Mouse (Mus musculus) inflammation-experienced regulatory T-cells, adult 6 months (primary cell): ENCODE data around the gene Olfr905. TPM values are rescaled to one million over a fixed set of nuclear protein-coding genes. Genes with fewer than 3 reads are reported as not detected.

Experiments
- ATAC-seq: one replicate; pipeline ENCODE4 v1.8.0; 2017
- polyA plus RNA-seq, 3 experiments: library from polyadenylated mRNA; unstranded; fragments of 100-300 nt; shearing (Covaris generic); gene quantifications; one replicate each; pipeline ENCODE4 v1.2.1; 2017

The Olfr905 gene
- under 1 TPM in 1 of 3 experiments, not detected in 2; 0.09 TPM for polyA plus RNA-seq

GRCm38 (mm10) chr9:38470807-38471206, at the start of gene Olfr905:
TSS of gene Olfr905 (plus strand) at chr9:38471107.
- no peak for ATAC-seq

GRCm38 (mm10) chr9:38423801-38424200, 47.1 kb upstream of the Olfr905 start:
- ATAC-seq: no peak

GRCm38 (mm10) chr9:38427026-38427425, 43.9 kb upstream of the Olfr905 start:
- no peak for ATAC-seq

GRCm38 (mm10) chr9:38429155-38429554, 41.8 kb upstream of the Olfr905 start, which contains the start of gene Olfr901:
TSS of gene Olfr901 (plus strand) at chr9:38429455.
- no peak for ATAC-seq

GRCm38 (mm10) chr9:38447352-38447751, 23.6 kb upstream of the Olfr905 start, which contains the start of gene Olfr902:
TSS of gene Olfr902 (plus strand) at chr9:38447652.
- no peak for ATAC-seq

GRCm38 (mm10) chr9:38462844-38463243, 8.1 kb upstream of the Olfr905 start, which contains the start of gene Olfr904:
TSS of gene Olfr904 (plus strand) at chr9:38463144.
- no peak for ATAC-seq

- no peak for ATAC-seq
These were observed 15.9 kb downstream of the Olfr905 start, which contains the start of gene Olfr906 for GRCm38 (mm10) chr9:38486785-38487184. TSS of gene Olfr906 (plus strand) at chr9:38487085.

GRCm38 (mm10) chr9:38495501-38495900, 24.6 kb downstream of the Olfr905 start, which contains the start of gene Olfr907:
TSS of gene Olfr907 (plus strand) at chr9:38495801.
- ATAC-seq: no peak

- no peak for ATAC-seq
These were observed 41.4 kb downstream of the Olfr905 start for GRCm38 (mm10) chr9:38512353-38512752.

- no peak for ATAC-seq
These were observed 50.4 kb downstream of the Olfr905 start, which contains the start of gene Olfr911-ps1 for GRCm38 (mm10) chr9:38521280-38521679. TSS of gene Olfr911-ps1 (plus strand) at chr9:38521580.

Other genes starting within 250 kb of the Olfr905 start
- not detected for gene Olfr143, start 218.3 kb upstream of the Olfr905 start, polyA plus RNA-seq
- gene Olfr895, start 203.3 kb upstream of the Olfr905 start, polyA plus RNA-seq: not detected
- not detected for gene Olfr896-ps1, start 180.0 kb upstream of the Olfr905 start, polyA plus RNA-seq
- not detected for gene Olfr25, start 142.0 kb upstream of the Olfr905 start, polyA plus RNA-seq
- not detected for gene Olfr898, start 122.7 kb upstream of the Olfr905 start, polyA plus RNA-seq
- under 1 TPM in 1 of 3 experiments, not detected in 2; 0.08 TPM for gene Olfr250, start 104.2 kb upstream of the Olfr905 start, polyA plus RNA-seq
- gene Olfr251, start 94.0 kb upstream of the Olfr905 start, polyA plus RNA-seq: not detected
- gene Olfr147, start 69.4 kb upstream of the Olfr905 start, polyA plus RNA-seq: not detected
- gene Olfr901, start 41.7 kb upstream of the Olfr905 start, polyA plus RNA-seq: not detected
- gene Olfr902, start 23.5 kb upstream of the Olfr905 start, polyA plus RNA-seq: not detected
- not detected for gene Olfr904, start 8.0 kb upstream of the Olfr905 start, polyA plus RNA-seq
- not detected for gene Olfr906, start 16.0 kb downstream of the Olfr905 start, polyA plus RNA-seq
- not detected for gene Olfr907, start 24.7 kb downstream of the Olfr905 start, polyA plus RNA-seq
- under 1 TPM in 2 of 3 experiments, not detected in 1; 0.09 to 0.67 TPM for gene Olfr911-ps1, start 50.5 kb downstream of the Olfr905 start, polyA plus RNA-seq
- not detected for gene Olfr910, start 66.7 kb downstream of the Olfr905 start, polyA plus RNA-seq
- gene Olfr912, start 109.1 kb downstream of the Olfr905 start, polyA plus RNA-seq: under 1 TPM in 1 of 3 experiments, not detected in 2; 0.10 TPM
- gene Olfr913, start 121.7 kb downstream of the Olfr905 start, polyA plus RNA-seq: not detected
- gene Olfr914, start 134.0 kb downstream of the Olfr905 start, polyA plus RNA-seq: not detected
- gene Olfr916, start 188.8 kb downstream of the Olfr905 start, polyA plus RNA-seq: not detected
- gene Olfr917, start 194.7 kb downstream of the Olfr905 start, polyA plus RNA-seq: not detected
- not detected for gene Olfr918, start 203.5 kb downstream of the Olfr905 start, polyA plus RNA-seq
- gene Olfr919, start 232.6 kb downstream of the Olfr905 start, polyA plus RNA-seq: not detected
- gene Vwa5a, start 247.2 kb downstream of the Olfr905 start, polyA plus RNA-seq: 10 to 100 TPM; 25.7 to 35.0 (median 26.6) TPM